Mouse (Mus musculus) left cerebral cortex, postnatal 14 days (tissue): Measurements from ENCODE around the gene Colgalt2. TPM values are rescaled to one million over a fixed set of nuclear protein-coding genes. Genes with fewer than 3 reads are reported as not detected.
"Not testable (repeated sequence)": the region's sequence is repeated elsewhere in the genome, so short reads cannot be mapped to it uniquely, and the experiment has no call there.

ENCODE experiments used
- DNase-seq, 2 experiments: peaks; one replicate each; pipeline ENCODE4 v3.0.0; 2021 to 2022; ENCODE audit warnings: low spot score in 2 of 2, mixed read lengths in 1 of 2
- intact Hi-C: fragments of 180-260 bp; cut with DNase I; formaldehyde crosslinking; loops from one replicate; pipeline ENCODE4 v1.15.1; 2025
- long read RNA-seq, 2 experiments: library from polyadenylated mRNA; stranded (forward); transcript quantifications; one replicate each; pipeline ENCODE4 v2.0.0; 2021
- total RNA-seq, 2 experiments: library from RNA; stranded (reverse); gene quantifications; 2 replicates each; pipeline ENCODE4 v1.2.3; 2021

Gene Colgalt2
- 1 to 10 TPM; 5.6 to 5.7 TPM for total RNA-seq
- long read RNA-seq, experiment 1, full-length matches to known transcripts = 6 of 9 reads
- long read RNA-seq, experiment 1, partial matches to known transcripts = 2 of 9 reads
- long read RNA-seq, experiment 1, other reads (novel, unspliced or antisense) = 1 of 9 reads
- long read RNA-seq, experiment 2, full-length matches to known transcripts = 1 of 2 reads
- long read RNA-seq, experiment 2, partial matches to known transcripts = 0 of 2 reads
- long read RNA-seq, experiment 2, other reads (novel, unspliced or antisense) = 1 of 2 reads

GRCm38 (mm10) chr1:152399790-152400555 lies at the start of gene Colgalt2:
Colgalt2 (plus strand) TSS chr1:152399830.
- peak in 1 of 2 experiments; percentile 47 for DNase-seq
- intact Hi-C loops = loop anchor here (5.0 to 10.0 kb wide), 2 partner anchors 117 to 345 kb away; no protein-coding TSS in a partner anchor

GRCm38 (mm10) chr1:152356721-152357120 lies 42.9 kb upstream of the Colgalt2 start:
- DNase-seq = no peak
- intact Hi-C loops = no loop called here

GRCm38 (mm10) chr1:152368311-152369088 lies 31.1 kb upstream of the Colgalt2 start:
- intact Hi-C loops = loop anchor here (1.0 to 10.0 kb wide), 3 partner anchors 134 to 548 kb away; partner anchors contain the start of gene 1700025G04Rik
- no peak for DNase-seq

DNA sequence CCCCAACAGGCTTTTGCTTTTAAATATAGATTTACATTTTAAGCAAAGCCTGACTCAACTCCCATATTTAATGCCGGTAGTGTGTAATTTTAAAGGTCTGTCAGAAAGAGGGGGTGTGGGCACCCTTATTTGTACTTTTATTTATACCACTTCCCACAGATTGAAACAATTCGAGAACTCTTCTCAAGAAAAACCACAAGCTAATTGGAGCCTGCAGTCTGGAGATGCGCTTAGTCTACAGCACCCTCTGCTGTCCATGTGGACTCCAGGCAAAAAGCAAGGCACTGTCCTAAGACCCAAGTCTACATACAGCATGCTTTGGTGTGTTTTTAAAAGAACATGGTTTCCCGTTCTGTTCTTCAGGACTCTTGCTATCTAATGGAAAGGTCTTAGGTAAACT lies 30.5 kb upstream of the Colgalt2 start:
- intact Hi-C loops = loop anchor here (1.0 to 10.0 kb wide), 3 partner anchors 134 to 549 kb away; partner anchors contain the start of gene 1700025G04Rik
- peak; percentile 83 to 88 for DNase-seq

- intact Hi-C loops = no loop called here
- DNase-seq = no peak
Measured at GRCm38 (mm10) chr1:152378311-152378710, 21.3 kb upstream of the Colgalt2 start.

DNA sequence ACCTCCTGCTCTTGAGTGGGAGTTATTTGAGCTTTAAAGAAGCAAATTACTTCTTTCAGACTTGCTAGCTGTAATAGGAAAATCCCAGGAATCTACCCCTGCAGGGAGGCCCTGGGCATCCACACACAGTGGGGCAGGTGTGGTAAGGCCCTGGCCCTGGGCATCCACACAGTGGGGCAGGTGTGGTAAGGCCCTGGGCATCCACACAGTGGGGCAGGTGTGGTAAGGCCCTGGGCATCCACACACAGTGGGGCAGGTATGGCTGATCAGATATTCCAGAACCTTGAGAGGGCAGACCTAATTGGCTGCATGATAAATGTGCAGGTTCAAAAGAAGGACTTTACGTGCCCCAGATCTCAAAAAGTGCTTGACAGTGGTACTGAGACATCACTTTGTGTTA lies 15.0 kb upstream of the Colgalt2 start:
- intact Hi-C loops = no loop called here
- no peak for DNase-seq

GRCm38 (mm10) chr1:152385693-152386092 lies 13.9 kb upstream of the Colgalt2 start:
- DNase-seq, intact Hi-C loops: not testable (repeated sequence)

DNA sequence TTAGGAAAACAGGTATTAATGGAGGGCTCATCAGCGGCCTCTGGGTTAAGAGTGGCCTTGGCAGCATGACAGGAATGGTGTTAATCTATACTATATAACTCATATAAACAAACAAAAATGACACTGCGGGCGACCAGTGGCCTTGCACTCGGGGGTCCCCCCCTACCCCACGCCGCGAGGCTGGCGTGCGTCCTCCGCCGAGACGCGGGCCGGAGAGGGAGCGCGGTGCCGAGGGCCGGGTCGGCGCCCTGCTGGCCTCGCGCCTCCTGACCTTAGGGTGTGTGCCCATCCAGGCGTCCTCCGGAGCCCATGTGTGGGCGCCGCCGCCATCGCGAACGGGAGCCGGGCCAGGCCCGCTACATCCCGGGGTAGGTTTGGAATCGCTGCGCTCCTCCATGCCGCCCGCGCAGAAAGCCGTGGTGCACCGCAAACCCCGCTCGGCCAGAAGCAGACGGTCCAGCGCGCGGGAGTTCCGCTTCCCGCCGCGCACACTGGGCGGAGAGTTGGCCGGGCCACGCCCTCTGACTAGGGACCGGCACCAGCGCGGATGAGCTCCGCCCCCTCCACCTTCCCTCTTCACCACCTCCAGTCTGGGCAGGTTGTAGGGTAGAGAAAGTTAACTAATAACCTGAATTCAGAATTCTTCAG lies 13.3 kb upstream of the Colgalt2 start, which contains the start of gene Tsen15:
Gene Tsen15 (minus strand): TSS at position 501 of the 648 bp plus-strand sequence.
- intact Hi-C loops = no loop called here
- DNase-seq = peak; percentile 68 to 86

- intact Hi-C loops = no loop called here
Measured at GRCm38 (mm10) chr1:152389271-152389670, 10.4 kb upstream of the Colgalt2 start.

GRCm38 (mm10) chr1:152394137-152394536 lies 5.5 kb upstream of the Colgalt2 start:
- peak; percentile 41 to 51 for DNase-seq
- intact Hi-C loops = no loop called here

More at GRCm38 (mm10) chr1:152389271-152389670, 10.4 kb upstream of the Colgalt2 start:
- no peak for DNase-seq

DNA sequence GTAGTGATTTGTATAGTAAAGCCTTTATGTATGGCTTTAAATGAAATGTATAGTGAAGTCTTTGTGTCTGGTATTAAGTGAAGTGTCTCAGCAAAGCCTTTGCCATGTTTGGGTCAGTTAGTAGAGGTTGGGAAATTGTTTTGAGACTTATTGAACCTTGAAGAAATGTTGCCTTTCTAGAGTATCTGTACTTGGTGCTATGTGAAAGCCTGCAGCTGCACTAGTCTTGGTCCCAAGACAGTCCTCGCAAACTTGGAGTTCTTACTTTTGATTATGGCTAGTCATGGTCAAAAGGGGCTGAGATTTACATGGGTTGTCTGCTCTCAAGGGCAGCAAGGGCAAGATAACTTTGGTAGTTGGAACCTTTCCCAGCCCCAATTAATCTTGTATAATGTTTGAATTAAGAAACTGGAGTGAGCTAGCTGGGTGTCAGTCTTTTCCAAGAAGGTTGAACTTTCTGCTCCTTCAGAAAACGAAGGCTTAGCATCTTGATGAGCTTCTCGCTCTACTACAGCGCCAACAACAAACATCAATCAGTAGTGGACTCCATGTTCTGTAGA lies 4.6 kb upstream of the Colgalt2 start:
- DNase-seq = no peak
- intact Hi-C loops = no loop called here

- no peak for DNase-seq
- intact Hi-C loops = no loop called here
Measured at GRCm38 (mm10) chr1:152398708-152399107, 922 bp upstream of the Colgalt2 start.

GRCm38 (mm10) chr1:152400556-152401540 lies 1.2 kb downstream of the Colgalt2 start:
- intact Hi-C loops = loop anchor here (5.0 to 10.0 kb wide), 2 partner anchors 116 to 344 kb away; no protein-coding TSS in a partner anchor
- peak; percentile 31 to 70 for DNase-seq

GRCm38 (mm10) chr1:152407021-152407946 lies 7.7 kb downstream of the Colgalt2 start:
- no peak for DNase-seq
- intact Hi-C loops = loop anchor here (10.0 kb wide), 1 partner anchor 338 kb away; no protein-coding TSS in a partner anchor

DNA sequence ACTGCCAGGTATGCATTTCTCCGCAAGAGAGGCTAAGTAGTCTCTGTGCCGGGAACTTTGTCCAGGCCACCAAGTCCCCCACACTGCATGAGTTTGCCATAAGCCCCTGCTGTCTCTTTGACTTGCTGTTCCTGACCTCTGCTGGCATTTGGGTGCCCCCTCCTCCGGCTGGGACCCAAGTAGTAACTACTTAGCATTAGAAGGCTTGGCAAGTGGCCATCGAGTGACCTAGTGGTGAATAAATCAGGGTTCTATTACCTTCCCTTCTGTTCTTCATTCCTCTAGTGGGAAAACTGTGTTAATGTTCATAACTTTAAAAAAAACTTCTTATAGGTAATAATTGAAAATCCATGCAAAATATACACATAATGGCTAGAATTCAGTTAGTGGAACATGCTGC lies 9.7 kb downstream of the Colgalt2 start:
- intact Hi-C loops = loop anchor here (10.0 kb wide), 1 partner anchor 335 kb away; no protein-coding TSS in a partner anchor

GRCm38 (mm10) chr1:152410657-152411056 lies 11.0 kb downstream of the Colgalt2 start:
- intact Hi-C loops = no loop called here
- peak; percentile 47 to 62 for DNase-seq

More for the DNA sequence above, 9.7 kb downstream of the Colgalt2 start:
- DNase-seq = no peak
